8 mouse cellular contexts compared by ENCODE assay signal in genomic region chr10:80383431-80383830, GRCm38 (mm10). TPM values are rescaled to one million over a fixed set of nuclear protein-coding genes. Genes with fewer than 3 reads are reported as not detected.
A peak's percentile ranks its signal among the peaks of the same experiment; 100 is the strongest.
DNase-seq lines count a peak whose midpoint lies in the region; ATAC-seq and TF ChIP-seq lines count a peak whose summit lies in the region.

No protein-coding gene starts in this region.

- ATAC-seq in forebrain, embryonic 15.5 days (replicated peaks): no peak

- peaks cover 60% of the 10 kb centered on the region for H3K36me3 ChIP-seq in E14TG2a.4 (ENCODE audit: insufficient read depth, low read length)
- H3K36me3 ChIP-seq in forebrain, embryonic 15.5 days: peaks cover 43% of the 10 kb centered on the region

- H3K27ac ChIP-seq in forebrain, embryonic 15.5 days (replicated peaks): no peak overlapping the region

- peaks cover 67% of the 10 kb centered on the region for H3K4me1 ChIP-seq in E14TG2a.4 (replicated peaks; ENCODE audit: low read depth, low read length)
- peaks cover 40% of the 10 kb centered on the region for H3K4me1 ChIP-seq in forebrain, embryonic 15.5 days

- peaks cover 21% of the 10 kb centered on the region for H3K27me3 ChIP-seq in E14TG2a.4 (ENCODE audit: insufficient read depth, low read length)
- H3K27me3 ChIP-seq in forebrain, embryonic 15.5 days: no peaks in the 10 kb centered on the region

- H3K4me2 ChIP-seq in forebrain, embryonic 15.5 days (replicated peaks): peak overlapping the region; percentile 83

- no peaks in the 10 kb centered on the region for H3K9me3 ChIP-seq in E14TG2a.4 (ENCODE audit: low read length)
- no peaks in the 10 kb centered on the region for H3K9me3 ChIP-seq in forebrain, embryonic 15.5 days

- 58% methylated on average over 4 of the region's 4 CpGs for WGBS in forebrain, embryonic 15.5 days

- peak; percentile 52 to 62 for DNase-seq in cerebellum, postnatal 10 days
- no peak for DNase-seq in cerebellum, postnatal 36 days
- peak; percentile 27 for DNase-seq in lung, postnatal 14 days
- DNase-seq in frontal cortex, postnatal 36 days (ENCODE audit: low spot score in 2 of 2): no peak
- no peak for DNase-seq in ovary, postnatal 14 days (ENCODE audit: low spot score)
- no peak for DNase-seq in kidney, adult 8-10 months

- no peak overlapping the region for H3K4me3 ChIP-seq in E14TG2a.4 (replicated peaks; ENCODE audit: low read length)
- H3K4me3 ChIP-seq in forebrain, embryonic 15.5 days: peak overlapping the region; percentile 81

- H3K9ac ChIP-seq in forebrain, embryonic 15.5 days (replicated peaks): peak overlapping the region; percentile 97

- TF ChIP-seq CTCF in E14TG2a.4 (conservative IDR thresholded peaks at IDR 0.05; ENCODE audit: low read length): peak; percentile 39

RNA-seq across cellular contexts. Expression of gene Mex3d, which starts 4.0 kb away (rescaled TPM):
- 22.0 and 22.7 TPM in 2 replicates for polyA plus RNA-seq in forebrain, embryonic 15.5 days (2015; fragmentation: Nextera tagmentation; extraction: Ambion mirVana)

RNA-seq across cellular contexts. Expression of gene Mbd3, which starts 15.9 kb away (rescaled TPM):
- polyA plus RNA-seq in forebrain, embryonic 15.5 days (2015; fragmentation: Nextera tagmentation; extraction: Ambion mirVana): 281 and 295 TPM in 2 replicates

RNA-seq across cellular contexts. Expression of gene Uqcr11, which starts 23.2 kb away (rescaled TPM):
- 551 and 574 TPM in 2 replicates for polyA plus RNA-seq in forebrain, embryonic 15.5 days (2015; fragmentation: Nextera tagmentation; extraction: Ambion mirVana)

RNA-seq across cellular contexts. Expression of gene Plk5, which starts 27.2 kb away (rescaled TPM):
- polyA plus RNA-seq in forebrain, embryonic 15.5 days (2015; fragmentation: Nextera tagmentation; extraction: Ambion mirVana): 2.2 and 2.7 TPM in 2 replicates

RNA-seq across cellular contexts. Expression of gene Adamtsl5, which starts 35.2 kb away (rescaled TPM):
- 0.32 and 0.61 TPM in 2 replicates for polyA plus RNA-seq in forebrain, embryonic 15.5 days (2015; fragmentation: Nextera tagmentation; extraction: Ambion mirVana)

Comparison
In these comparisons a context has a peak if more than half of its experiments do, and no peak if none do; other contexts are left out.
1. DNase-seq: peak in cerebellum, postnatal 10 days (2 of 2) and lung, postnatal 14 days (single experiment); none in cerebellum, postnatal 36 days (0 of 2), frontal cortex, postnatal 36 days (0 of 2), ovary, postnatal 14 days (single experiment) and kidney, adult 8-10 months (0 of 2).